Mouse (Mus musculus) midbrain, embryonic 13.5 days (tissue): ENCODE data around the gene Fbxo44. TPM values are rescaled to one million over a fixed set of nuclear protein-coding genes. Genes with fewer than 3 reads are reported as not detected.
"Not testable (repeated sequence)": the region's sequence is repeated elsewhere in the genome, so short reads cannot be mapped to it uniquely, and the experiment has no call there.

Experiments used
- ATAC-seq: fragments of 200-750 bp; cut with Nextera tagmentation; 2 replicates; pipeline ENCODE4 v1.8.0; 2017; ENCODE audit warnings: mild to moderate bottlenecking, moderate TSS enrichment, moderate library complexity
- H3K27ac ChIP-seq: fragments of 300-500 bp; sonication (generic); 2 replicates; pipeline ENCODE4 v1.5.1; 2015; ENCODE audit warnings: inconsistent platforms, mild to moderate bottlenecking, moderate library complexity
- H3K27me3 ChIP-seq: fragments of 300-500 bp; sonication (generic); 2 replicates; pipeline ENCODE4 v1.6.1; 2015; ENCODE audit warnings: mild to moderate bottlenecking, inconsistent platforms
- H3K36me3 ChIP-seq: fragments of 300-500 bp; sonication (generic); 2 replicates; pipeline ENCODE4 v1.6.1; 2015; ENCODE audit warnings: mild to moderate bottlenecking, inconsistent platforms
- H3K4me1 ChIP-seq: fragments of 300-500 bp; sonication (generic); replicated peaks from 2 replicates; pipeline ENCODE4 v1.6.1; 2015; ENCODE audit warnings: inconsistent platforms
- H3K4me2 ChIP-seq: fragments of 300-500 bp; sonication (generic); replicated peaks from 2 replicates; pipeline ENCODE4 v1.6.1; 2015; ENCODE audit warnings: moderate library complexity, mild to moderate bottlenecking, inconsistent platforms
- H3K4me3 ChIP-seq: fragments of 300-500 bp; sonication (generic); replicated peaks from 2 replicates; pipeline ENCODE4 v1.5.1; 2015; ENCODE audit warnings: mild to moderate bottlenecking, inconsistent platforms
- H3K9ac ChIP-seq: fragments of 300-500 bp; sonication (generic); replicated peaks from 2 replicates; pipeline ENCODE4 v1.6.1; 2015; ENCODE audit warnings: mild to moderate bottlenecking, inconsistent platforms
- H3K9me3 ChIP-seq: fragments of 300-500 bp; sonication (generic); 2 replicates; pipeline ENCODE4 v1.6.1; 2016; ENCODE audit warnings: mild to moderate bottlenecking, inconsistent platforms
- WGBS: fragments of 180-500 bp; shearing (Covaris S2); methylation state at CpG from one replicate; pipeline ENCODE4 v1.1.7; 2015; 5-methylcytosine and 5-hydroxymethylcytosine counted together
- polyA plus RNA-seq: library from polyadenylated mRNA; unstranded; fragments of >200 nt; fragmentation: Nextera tagmentation; extraction: Ambion mirVana; gene quantifications from 2 replicates; pipeline ENCODE4 v1.2.1, GENCODE M21; 2015

The Fbxo44 gene
- polyA plus RNA-seq, 1 experiment from 2014 or later, result 103 TPM

DNA sequence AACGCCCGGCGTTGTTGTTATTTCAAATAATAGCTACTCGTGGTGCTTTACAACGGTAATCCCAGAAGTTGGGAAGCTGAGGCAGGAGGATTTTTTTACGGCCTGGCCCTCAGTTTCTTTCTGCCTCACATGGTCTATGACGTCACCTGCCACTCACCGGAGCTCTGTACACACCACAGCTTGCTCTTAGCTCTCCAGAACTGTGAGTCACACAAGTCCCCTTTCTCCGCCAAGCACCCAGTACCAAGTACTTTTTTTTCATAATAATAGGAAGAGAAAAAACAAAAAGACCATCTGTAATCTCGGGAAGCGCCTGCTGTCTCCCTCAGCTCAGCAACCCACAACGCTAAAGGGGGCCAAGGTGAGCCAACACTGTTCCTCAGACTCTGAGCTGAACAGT, 21.2 kb upstream of the Fbxo44 start:
- H3K27me3 ChIP-seq, result peaks cover 51% of the 10 kb centered on the region
- no peak overlapping the region for H3K27ac ChIP-seq
- peaks cover 20% of the 10 kb centered on the region for H3K4me1 ChIP-seq

GRCm38 (mm10) chr4:148177716-148178115, 17.4 kb upstream of the Fbxo44 start:
- Histone ChIP-seq H3K9ac (no peak overlapping the region), H3K36me3 (no peaks in the 10 kb centered on the region), H3K27me3 (peaks cover 70% of the 10 kb centered on the region), H3K4me2 (no peak overlapping the region), H3K4me3 (no peak overlapping the region), H3K4me1 (peaks cover 48% of the 10 kb centered on the region), H3K9me3 (no peaks in the 10 kb centered on the region), H3K27ac (no peak overlapping the region)
- ATAC-seq, result no peak

More for the DNA sequence above, 21.2 kb upstream of the Fbxo44 start:
- ATAC-seq, result no peak
- WGBS, result 88% methylated on average over 12 of the region's 12 CpGs
- no peaks in the 10 kb centered on the region for H3K9me3 ChIP-seq
- no peak overlapping the region for H3K4me3 ChIP-seq
- H3K4me2 ChIP-seq, result no peak overlapping the region
- H3K36me3 ChIP-seq, result no peaks in the 10 kb centered on the region
- H3K9ac ChIP-seq, result no peak overlapping the region

GRCm38 (mm10) chr4:148176603-148177002, 16.3 kb upstream of the Fbxo44 start:
- not testable (repeated sequence) for H3K27ac ChIP-seq, ATAC-seq, H3K9me3 ChIP-seq, H3K4me2 ChIP-seq, H3K4me3 ChIP-seq, H3K9ac ChIP-seq, H3K36me3 ChIP-seq
- Histone ChIP-seq H3K27me3 (peaks cover 76% of the 10 kb centered on the region), H3K4me1 (peaks cover 46% of the 10 kb centered on the region)
- 85% methylated on average over 5 of the region's 6 CpGs for WGBS

GRCm38 (mm10) chr4:148174495-148174862, 14.2 kb upstream of the Fbxo44 start:
- Histone ChIP-seq H3K4me2 (peak overlapping the region; percentile 43), H3K9me3 (no peaks in the 10 kb centered on the region), H3K27me3 (peaks cover 76% of the 10 kb centered on the region), H3K9ac (no peak overlapping the region), H3K4me3 (peak overlapping the region; percentile 18), H3K4me1 (peaks cover 55% of the 10 kb centered on the region), H3K36me3 (no peaks in the 10 kb centered on the region), H3K27ac (peak overlapping the region; percentile 88)
- whole genome bisulfite sequencing, result 1% methylated on average over 12 of the region's 12 CpGs
- ATAC-seq, result peak; percentile 8; the same call in 1 of the 2 replicates

- peak; percentile 73 for ATAC-seq
- H3K4me1 ChIP-seq, result peaks cover 56% of the 10 kb centered on the region
- peak overlapping the region; percentile 88 for H3K27ac ChIP-seq
- peak overlapping the region; percentile 43 for H3K4me2 ChIP-seq
- H3K9me3 ChIP-seq, result no peaks in the 10 kb centered on the region
- H3K4me3 ChIP-seq, result peak overlapping the region; percentile 18
- H3K27me3 ChIP-seq, result peaks cover 73% of the 10 kb centered on the region
- WGBS, result under 1% methylated on average over 29 of the region's 30 CpGs
- peak overlapping the region; percentile 39; the same call in 1 of the 2 replicates for H3K9ac ChIP-seq
- no peaks in the 10 kb centered on the region for H3K36me3 ChIP-seq
Observed at GRCm38 (mm10) chr4:148173811-148174494, 13.7 kb upstream of the Fbxo44 start.

DNA sequence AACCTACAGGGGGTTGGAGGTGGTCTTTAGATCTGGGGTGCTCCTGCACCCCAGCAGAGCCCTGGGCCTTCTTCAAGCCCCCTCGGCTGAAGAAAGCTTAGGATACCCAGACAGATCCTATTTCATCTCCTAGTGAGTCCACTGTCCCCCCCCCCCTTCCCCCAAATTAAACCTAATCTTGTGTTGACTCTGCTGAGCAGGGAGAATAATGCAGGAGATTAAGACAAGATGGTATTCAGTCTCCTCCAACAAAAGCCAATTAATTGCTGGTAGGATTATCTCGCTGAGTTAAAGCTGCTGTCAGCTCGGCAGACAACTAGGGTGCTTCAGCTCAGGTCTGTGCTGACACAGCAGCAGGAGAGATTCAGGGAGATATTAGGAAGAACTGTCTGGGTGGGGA, 11.0 kb upstream of the Fbxo44 start:
- H3K27me3 ChIP-seq, result peaks cover 68% of the 10 kb centered on the region

GRCm38 (mm10) chr4:148170842-148171241, 10.6 kb upstream of the Fbxo44 start:
- Histone ChIP-seq H3K4me3 (no peak overlapping the region), H3K36me3 (no peaks in the 10 kb centered on the region), H3K27ac (no peak overlapping the region), H3K9ac (no peak overlapping the region), H3K4me1 (peaks cover 54% of the 10 kb centered on the region), H3K9me3 (no peaks in the 10 kb centered on the region), H3K4me2 (no peak overlapping the region), H3K27me3 (peaks cover 68% of the 10 kb centered on the region)
- ATAC-seq, result no peak
- 0% methylated on average over 2 of the region's 2 CpGs for WGBS

More for the DNA sequence above, 11.0 kb upstream of the Fbxo44 start:
- Histone ChIP-seq H3K4me3 (no peak overlapping the region), H3K9me3 (no peaks in the 10 kb centered on the region), H3K4me2 (no peak overlapping the region), H3K9ac (no peak overlapping the region), H3K4me1 (peaks cover 54% of the 10 kb centered on the region), H3K36me3 (no peaks in the 10 kb centered on the region), H3K27ac (no peak overlapping the region)
- 3% methylated on average over 3 of the region's 3 CpGs for WGBS
- ATAC-seq, result no peak

DNA sequence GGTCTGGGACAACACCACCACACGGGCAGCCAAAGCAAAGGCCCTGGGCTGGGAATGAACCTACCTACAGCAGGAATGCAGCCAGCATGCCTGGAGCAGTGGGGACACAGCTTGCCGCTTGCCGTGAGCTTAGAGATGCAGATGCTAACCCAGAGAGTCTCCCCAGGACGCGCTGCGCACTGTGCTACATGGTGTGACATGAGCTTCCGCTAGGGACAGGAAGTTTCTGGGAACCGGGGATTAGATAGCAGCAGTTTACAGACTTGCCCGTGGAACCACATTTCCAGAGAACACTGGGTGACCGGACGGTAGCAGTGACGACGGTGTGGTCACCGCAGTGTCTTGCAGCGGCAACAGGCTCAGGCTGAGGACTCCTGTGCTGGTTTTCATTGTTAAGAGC, 9.3 kb upstream of the Fbxo44 start:
- Histone ChIP-seq H3K9me3 (no peaks in the 10 kb centered on the region), H3K4me2 (no peak overlapping the region), H3K4me1 (peaks cover 52% of the 10 kb centered on the region), H3K36me3 (no peaks in the 10 kb centered on the region), H3K27ac (no peak overlapping the region), H3K9ac (no peak overlapping the region), H3K4me3 (no peak overlapping the region), H3K27me3 (peaks cover 68% of the 10 kb centered on the region)
- no peak for ATAC-seq
- WGBS, result 24% methylated on average over 15 of the region's 15 CpGs

- no peak overlapping the region for H3K27ac ChIP-seq
- peaks cover 77% of the 10 kb centered on the region for H3K27me3 ChIP-seq
- no peak overlapping the region for H3K4me2 ChIP-seq
- ATAC-seq, result no peak
- H3K9ac ChIP-seq, result no peak overlapping the region
- H3K36me3 ChIP-seq, result no peaks in the 10 kb centered on the region
- H3K4me3 ChIP-seq, result no peak overlapping the region
- H3K9me3 ChIP-seq, result no peaks in the 10 kb centered on the region
- 21% methylated on average over 7 of the region's 7 CpGs for WGBS
- peaks cover 48% of the 10 kb centered on the region for H3K4me1 ChIP-seq
Observed at GRCm38 (mm10) chr4:148168287-148168686, 8.0 kb upstream of the Fbxo44 start.

- H3K4me1 ChIP-seq, result peaks cover 41% of the 10 kb centered on the region
- H3K4me2 ChIP-seq, result peak overlapping the region; percentile 38
- no peaks in the 10 kb centered on the region for H3K36me3 ChIP-seq
- H3K27me3 ChIP-seq, result peaks cover 78% of the 10 kb centered on the region
- 19% methylated on average over 4 of the region's 4 CpGs for WGBS
- peak overlapping the region; percentile 11; the same call in 1 of the 2 replicates for H3K4me3 ChIP-seq
- no peak overlapping the region for H3K27ac ChIP-seq
- no peak for ATAC-seq
- H3K9me3 ChIP-seq, result no peaks in the 10 kb centered on the region
- no peak overlapping the region for H3K9ac ChIP-seq
Observed at GRCm38 (mm10) chr4:148166986-148167385, 6.7 kb upstream of the Fbxo44 start.

DNA sequence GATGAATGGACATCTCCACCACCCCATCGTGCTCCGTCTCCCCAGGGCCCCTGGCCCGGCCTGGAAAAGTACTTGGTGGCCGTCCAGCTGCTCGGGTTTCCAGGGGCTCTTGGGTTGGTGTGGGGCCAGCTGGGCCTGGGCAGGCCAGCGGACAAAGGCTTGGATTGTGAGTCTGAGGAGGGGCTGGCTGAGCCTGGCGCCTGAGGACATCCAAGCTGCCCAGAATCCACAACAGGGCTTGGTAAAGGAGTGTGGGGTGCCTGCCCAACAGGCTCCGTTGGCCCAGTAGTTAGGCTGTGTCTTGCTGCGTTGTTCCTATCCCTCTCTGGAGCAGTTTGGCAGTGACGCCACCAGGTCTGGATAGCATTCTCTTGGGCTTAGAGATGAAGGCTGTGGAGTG, 6.1 kb upstream of the Fbxo44 start:
- Histone ChIP-seq H3K27ac (no peak overlapping the region), H3K4me1 (peaks cover 40% of the 10 kb centered on the region), H3K9me3 (no peaks in the 10 kb centered on the region), H3K4me2 (peak overlapping the region; percentile 38), H3K27me3 (peaks cover 79% of the 10 kb centered on the region), H3K36me3 (no peaks in the 10 kb centered on the region), H3K4me3 (peak overlapping the region; percentile 11; the same call in 1 of the 2 replicates), H3K9ac (no peak overlapping the region)
- ATAC-seq, result peak; percentile 48
- 3% methylated on average over 10 of the region's 10 CpGs for WGBS

DNA sequence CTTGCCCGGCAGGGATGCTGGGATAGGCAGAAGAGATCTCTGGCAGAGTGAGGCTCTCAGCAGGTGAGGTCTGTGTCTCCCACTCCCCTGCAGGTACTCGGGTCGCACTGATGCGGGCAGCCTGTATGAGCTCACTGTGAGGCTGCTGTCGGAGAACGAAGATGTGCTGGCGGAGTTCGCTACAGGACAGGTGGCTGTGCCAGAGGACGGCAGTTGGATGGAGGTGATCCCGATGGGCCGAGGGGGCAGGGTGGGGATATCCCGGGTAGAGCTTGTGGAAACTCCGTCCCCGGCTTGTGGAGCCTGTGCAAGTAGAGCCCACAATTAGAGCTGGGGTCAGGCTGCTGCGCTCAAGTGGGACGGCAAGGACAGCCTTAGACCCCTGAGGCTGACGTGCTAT, 5.3 kb upstream of the Fbxo44 start:
- Histone ChIP-seq H3K4me2 (no peak overlapping the region), H3K4me1 (peaks cover 44% of the 10 kb centered on the region), H3K4me3 (no peak overlapping the region), H3K27ac (no peak overlapping the region), H3K27me3 (peaks cover 87% of the 10 kb centered on the region), H3K9me3 (no peaks in the 10 kb centered on the region), H3K36me3 (no peaks in the 10 kb centered on the region), H3K9ac (no peak overlapping the region)
- WGBS, result 5% methylated on average over 17 of the region's 17 CpGs
- ATAC-seq, result no peak

GRCm38 (mm10) chr4:148164461-148164860, 4.2 kb upstream of the Fbxo44 start:
- peak overlapping the region; percentile 15; the same call in 1 of the 2 replicates for H3K9ac ChIP-seq

More at GRCm38 (mm10) chr4:148164461-148164860, 4.2 kb upstream of the Fbxo44 start:
- Histone ChIP-seq H3K9me3 (no peaks in the 10 kb centered on the region), H3K27ac (no peak overlapping the region), H3K36me3 (no peaks in the 10 kb centered on the region), H3K27me3 (peaks cover 78% of the 10 kb centered on the region), H3K4me3 (peak overlapping the region; percentile 30), H3K4me2 (peak overlapping the region; percentile 52), H3K4me1 (peaks cover 44% of the 10 kb centered on the region)
- 0 out of 2 replicates have a peak, but pooled peaks have one; percentile 3 for ATAC-seq
- under 1% methylated on average over 16 of the region's 16 CpGs for WGBS
